Comparison of ENCODE assay signal across 15 mouse cellular contexts in genomic region chr3:83969081-83969480, GRCm38 (mm10).
"Had no signal": no experiment of that assay in that cellular context is flagged by ENCODE, and none has a peak within 500 bp of the region (broad histone marks: within the 10 kb centered on the region; RNA-seq: fewer than 3 reads in every experiment).

No protein-coding gene starts in this region.

- ATAC-seq: intestine, embryonic 16.5 days; midbrain, embryonic 15.5 days had no signal

- DNase-seq: kidney, adult 18-20 months; kidney, adult 9 months; kidney, postnatal 14 days; kidney, postnatal 4 days; layer of hippocampus, adult 9-11 months; liver, embryonic 13.5 days; lung, adult 2 months; lung, postnatal 14 days; lung, postnatal 4 days; retina, postnatal 1 day; right cerebral cortex, postnatal 4 days; thymus, adult 18-20 months; thymus, postnatal 36 days had no signal
